Mouse (Mus musculus) midbrain, embryonic 13.5 days (tissue): ENCODE results near the gene Cdc42bpa. TPM values are rescaled to one million over a fixed set of nuclear protein-coding genes. Genes with fewer than 3 reads are reported as not detected.

ENCODE experiments used
- ATAC-seq: fragments of 200-750 bp; cut with Nextera tagmentation; 2 replicates; pipeline ENCODE4 v1.8.0; 2017; ENCODE audit warnings: mild to moderate bottlenecking, moderate TSS enrichment, moderate library complexity
- H3K27ac ChIP-seq: fragments of 300-500 bp; sonication (generic); 2 replicates; pipeline ENCODE4 v1.5.1; 2015; ENCODE audit warnings: inconsistent platforms, mild to moderate bottlenecking, moderate library complexity
- H3K27me3 ChIP-seq: fragments of 300-500 bp; sonication (generic); 2 replicates; pipeline ENCODE4 v1.6.1; 2015; ENCODE audit warnings: mild to moderate bottlenecking, inconsistent platforms
- H3K36me3 ChIP-seq: fragments of 300-500 bp; sonication (generic); 2 replicates; pipeline ENCODE4 v1.6.1; 2015; ENCODE audit warnings: mild to moderate bottlenecking, inconsistent platforms
- H3K4me1 ChIP-seq: fragments of 300-500 bp; sonication (generic); replicated peaks from 2 replicates; pipeline ENCODE4 v1.6.1; 2015; ENCODE audit warnings: inconsistent platforms
- H3K4me2 ChIP-seq: fragments of 300-500 bp; sonication (generic); replicated peaks from 2 replicates; pipeline ENCODE4 v1.6.1; 2015; ENCODE audit warnings: moderate library complexity, mild to moderate bottlenecking, inconsistent platforms
- H3K4me3 ChIP-seq: fragments of 300-500 bp; sonication (generic); replicated peaks from 2 replicates; pipeline ENCODE4 v1.5.1; 2015; ENCODE audit warnings: mild to moderate bottlenecking, inconsistent platforms
- H3K9ac ChIP-seq: fragments of 300-500 bp; sonication (generic); replicated peaks from 2 replicates; pipeline ENCODE4 v1.6.1; 2015; ENCODE audit warnings: mild to moderate bottlenecking, inconsistent platforms
- H3K9me3 ChIP-seq: fragments of 300-500 bp; sonication (generic); 2 replicates; pipeline ENCODE4 v1.6.1; 2016; ENCODE audit warnings: mild to moderate bottlenecking, inconsistent platforms
- WGBS: fragments of 180-500 bp; shearing (Covaris S2); methylation state at CpG from one replicate; pipeline ENCODE4 v1.1.7; 2015; 5-methylcytosine and 5-hydroxymethylcytosine counted together
- polyA plus RNA-seq: library from polyadenylated mRNA; unstranded; fragments of >200 nt; fragmentation: Nextera tagmentation; extraction: Ambion mirVana; gene quantifications from 2 replicates; pipeline ENCODE4 v1.2.1, GENCODE M21; 2015

Cdc42bpa gene
- polyA plus RNA-seq, 1 experiment from 2014 or later, result 20.8 TPM

DNA sequence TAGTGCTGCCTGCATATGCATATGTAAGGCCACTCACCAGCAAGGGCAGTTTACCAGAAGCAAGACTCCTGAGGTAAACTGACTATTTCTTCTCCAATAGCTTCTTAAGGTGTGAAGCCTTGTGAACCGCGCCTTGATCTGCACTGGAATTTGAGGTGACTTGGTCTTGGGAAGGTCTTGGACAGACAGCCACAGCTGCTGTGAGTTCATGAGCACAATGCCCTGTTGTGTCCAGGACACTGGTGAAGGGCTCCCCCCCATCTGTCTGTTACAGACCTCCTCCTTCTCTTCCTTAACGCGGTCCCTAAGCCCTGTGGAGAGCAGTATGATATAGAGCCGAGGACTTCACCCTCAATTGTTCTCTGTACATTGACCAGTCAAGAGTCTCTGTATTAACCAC lies 138.2 kb downstream of the Cdc42bpa start:
- no peak for ATAC-seq

DNA sequence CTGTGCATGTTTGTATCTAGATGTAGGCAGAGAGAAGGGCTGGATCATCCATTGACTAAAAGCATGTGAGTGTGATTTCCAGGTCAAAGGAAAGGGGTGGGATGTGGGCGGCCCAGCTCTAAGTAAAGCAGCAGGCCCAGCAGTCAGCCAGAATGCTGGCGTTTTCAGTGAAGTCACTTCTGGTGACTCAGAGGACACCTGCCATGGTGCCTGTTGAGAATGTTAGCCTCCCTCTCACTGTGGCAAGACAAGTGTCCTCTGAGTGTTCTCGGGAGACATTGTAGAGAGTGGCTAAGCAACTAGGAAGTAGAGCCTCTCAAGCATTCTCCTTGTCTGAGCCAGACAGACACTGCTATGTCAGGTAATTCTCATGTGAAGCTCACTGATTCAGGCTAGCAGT lies 144.3 kb downstream of the Cdc42bpa start:
- Histone ChIP-seq H3K9me3 (no peaks in the 10 kb centered on the region), H3K27ac (no peak overlapping the region), H3K9ac (no peak overlapping the region), H3K4me2 (no peak overlapping the region), H3K4me1 (peaks cover 7% of the 10 kb centered on the region; the same call in 1 of the 2 replicates), H3K27me3 (no peaks in the 10 kb centered on the region), H3K36me3 (peaks cover 12% of the 10 kb centered on the region), H3K4me3 (no peak overlapping the region)
- ATAC-seq, result no peak
- 71% methylated on average over 3 of the region's 3 CpGs for WGBS

More for the DNA sequence above, 138.2 kb downstream of the Cdc42bpa start:
- no peak overlapping the region for H3K4me3 ChIP-seq
- H3K4me2 ChIP-seq, result no peak overlapping the region
- H3K36me3 ChIP-seq, result peaks cover 29% of the 10 kb centered on the region
- H3K4me1 ChIP-seq, result no peaks in the 10 kb centered on the region
- H3K9me3 ChIP-seq, result no peaks in the 10 kb centered on the region
- no peak overlapping the region for H3K27ac ChIP-seq
- no peaks in the 10 kb centered on the region for H3K27me3 ChIP-seq
- WGBS, result 89% methylated on average over 5 of the region's 5 CpGs
- no peak overlapping the region for H3K9ac ChIP-seq

DNA sequence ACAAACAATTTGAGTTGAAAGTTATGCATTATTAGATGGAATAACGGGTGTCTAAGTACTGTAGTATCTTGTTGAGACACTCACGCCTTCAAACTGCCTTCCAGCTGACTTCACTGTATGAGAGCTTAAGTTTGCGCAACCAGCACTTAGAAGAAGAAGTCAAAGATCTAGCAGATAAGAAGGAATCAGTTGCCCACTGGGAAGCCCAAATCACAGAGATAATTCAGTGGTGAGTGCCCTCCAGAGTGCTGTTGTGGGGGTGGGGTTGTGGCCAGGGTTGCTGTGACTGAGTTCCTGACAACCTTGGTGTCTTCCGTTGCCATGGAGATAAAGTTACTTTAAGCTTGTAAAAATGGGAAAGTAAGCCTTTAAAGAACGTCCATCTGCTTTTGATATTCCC lies 148.8 kb downstream of the Cdc42bpa start:
- Histone ChIP-seq H3K4me1 (peaks cover 7% of the 10 kb centered on the region; the same call in 1 of the 2 replicates), H3K36me3 (peaks cover 6% of the 10 kb centered on the region; the same call in 1 of the 2 replicates), H3K9me3 (no peaks in the 10 kb centered on the region), H3K27ac (no peak overlapping the region), H3K4me3 (no peak overlapping the region), H3K27me3 (no peaks in the 10 kb centered on the region), H3K4me2 (no peak overlapping the region), H3K9ac (no peak overlapping the region)
- no peak for ATAC-seq
- 62% methylated on average over 5 of the region's 5 CpGs for WGBS

GRCm38 (mm10) chr1:180116525-180116924 lies 156.3 kb downstream of the Cdc42bpa start:
- Histone ChIP-seq H3K4me2 (no peak overlapping the region), H3K4me3 (no peak overlapping the region), H3K9me3 (no peaks in the 10 kb centered on the region), H3K36me3 (peaks cover 16% of the 10 kb centered on the region), H3K9ac (no peak overlapping the region), H3K27ac (no peak overlapping the region), H3K27me3 (no peaks in the 10 kb centered on the region), H3K4me1 (no peaks in the 10 kb centered on the region)
- no peak for ATAC-seq
- 81% methylated on average over 1 of the region's 1 CpGs for WGBS

DNA sequence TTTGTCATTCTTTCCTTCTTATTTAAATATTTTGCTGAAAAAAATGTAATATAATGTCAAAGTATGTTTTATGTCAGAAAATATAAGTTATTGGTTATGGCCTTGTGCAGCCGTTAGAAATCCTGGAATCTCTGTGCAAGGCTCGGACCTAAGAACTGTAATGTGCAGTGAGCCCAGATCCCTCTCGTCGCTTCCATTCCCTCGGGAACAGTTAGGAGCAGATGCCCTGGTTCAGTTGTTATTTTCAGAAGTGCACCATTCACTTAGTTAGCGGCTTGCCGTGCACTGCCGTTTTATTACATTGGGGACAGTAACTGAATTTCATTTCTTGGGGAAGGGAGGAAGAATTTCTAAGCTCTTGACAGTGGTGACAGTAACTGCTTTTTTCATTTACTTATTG lies 158.0 kb downstream of the Cdc42bpa start:
- ATAC-seq, result no peak
- peaks cover 16% of the 10 kb centered on the region for H3K36me3 ChIP-seq
- no peaks in the 10 kb centered on the region for H3K4me1 ChIP-seq
- no peak overlapping the region for H3K4me3 ChIP-seq
- no peaks in the 10 kb centered on the region for H3K27me3 ChIP-seq
- WGBS, result 76% methylated on average over 8 of the region's 8 CpGs
- no peaks in the 10 kb centered on the region for H3K9me3 ChIP-seq
- no peak overlapping the region for H3K4me2 ChIP-seq
- no peak overlapping the region for H3K9ac ChIP-seq
- H3K27ac ChIP-seq, result no peak overlapping the region

- Histone ChIP-seq H3K4me3 (no peak overlapping the region), H3K9me3 (no peaks in the 10 kb centered on the region), H3K27me3 (no peaks in the 10 kb centered on the region), H3K4me2 (no peak overlapping the region), H3K4me1 (no peaks in the 10 kb centered on the region), H3K27ac (no peak overlapping the region), H3K9ac (no peak overlapping the region), H3K36me3 (peaks cover 3% of the 10 kb centered on the region)
- ATAC-seq, result no peak
- 97% methylated on average over 5 of the region's 5 CpGs for WGBS
These were observed 168.0 kb downstream of the Cdc42bpa start for GRCm38 (mm10) chr1:180128077-180128792.

GRCm38 (mm10) chr1:180131402-180131801 lies 171.1 kb downstream of the Cdc42bpa start:
- Histone ChIP-seq H3K4me2 (no peak overlapping the region), H3K27me3 (no peaks in the 10 kb centered on the region), H3K4me1 (no peaks in the 10 kb centered on the region), H3K4me3 (no peak overlapping the region), H3K36me3 (peaks cover 5% of the 10 kb centered on the region), H3K27ac (no peak overlapping the region), H3K9me3 (no peaks in the 10 kb centered on the region), H3K9ac (no peak overlapping the region)
- 70% methylated on average over 3 of the region's 3 CpGs for WGBS
- ATAC-seq, result no peak

- WGBS, result 95% methylated on average over 4 of the region's 4 CpGs
- H3K9me3 ChIP-seq, result no peaks in the 10 kb centered on the region
These were observed 171.9 kb downstream of the Cdc42bpa start for GRCm38 (mm10) chr1:180132187-180132586.

DNA sequence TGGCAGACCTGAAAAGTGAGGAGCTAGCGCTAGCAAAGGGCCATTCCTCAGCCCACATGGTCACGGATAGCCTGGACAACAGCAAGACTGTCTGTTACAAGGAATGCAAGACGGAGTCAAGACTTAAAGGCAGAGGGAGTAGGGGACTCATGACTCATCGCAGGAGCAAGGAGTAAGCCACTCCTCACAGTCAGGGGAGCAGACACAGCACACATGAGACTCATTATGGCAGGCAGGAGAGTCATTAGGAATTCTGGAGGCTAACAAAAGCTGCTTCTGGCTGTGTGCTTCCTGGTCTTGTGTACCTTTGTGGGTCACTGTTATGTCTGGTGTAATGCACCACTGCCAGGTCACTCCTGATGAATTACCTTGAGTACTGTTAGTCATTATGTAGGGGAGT lies 178.9 kb downstream of the Cdc42bpa start:
- 87% methylated on average over 4 of the region's 4 CpGs for WGBS
- no peak overlapping the region for H3K9ac ChIP-seq

More at GRCm38 (mm10) chr1:180132187-180132586, 171.9 kb downstream of the Cdc42bpa start:
- no peak overlapping the region for H3K9ac ChIP-seq
- no peaks in the 10 kb centered on the region for H3K27me3 ChIP-seq
- peaks cover 13% of the 10 kb centered on the region for H3K36me3 ChIP-seq
- no peaks in the 10 kb centered on the region for H3K4me1 ChIP-seq
- H3K4me2 ChIP-seq, result no peak overlapping the region
- ATAC-seq, result no peak
- no peak overlapping the region for H3K27ac ChIP-seq
- H3K4me3 ChIP-seq, result no peak overlapping the region

DNA sequence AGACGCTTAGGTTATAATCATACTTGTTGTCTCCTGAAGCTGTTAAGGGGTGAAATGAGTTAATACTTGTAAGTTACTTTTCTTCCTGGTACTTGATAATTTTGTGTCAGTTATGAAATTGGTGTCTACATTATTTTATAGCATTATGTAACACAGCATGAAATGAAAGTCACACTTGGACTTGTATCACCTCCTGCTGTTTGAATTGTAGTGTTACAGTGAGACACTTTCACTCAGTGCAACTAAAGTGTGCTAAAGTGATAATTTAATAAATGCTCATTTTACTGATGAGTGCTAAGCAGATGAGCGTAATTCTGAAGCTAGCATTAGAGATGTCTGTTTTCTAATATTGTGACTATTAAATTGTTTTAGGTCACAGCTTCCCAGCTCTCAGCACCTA lies 180.7 kb downstream of the Cdc42bpa start:
- Histone ChIP-seq H3K27me3 (no peaks in the 10 kb centered on the region), H3K9me3 (no peaks in the 10 kb centered on the region), H3K4me2 (no peak overlapping the region), H3K27ac (no peak overlapping the region), H3K36me3 (peaks cover 50% of the 10 kb centered on the region), H3K4me1 (no peaks in the 10 kb centered on the region), H3K9ac (no peak overlapping the region), H3K4me3 (no peak overlapping the region)
- 95% methylated on average over 2 of the region's 2 CpGs for WGBS
- ATAC-seq, result no peak

More for the DNA sequence above, 178.9 kb downstream of the Cdc42bpa start:
- Histone ChIP-seq H3K27me3 (no peaks in the 10 kb centered on the region), H3K4me2 (no peak overlapping the region), H3K9me3 (no peaks in the 10 kb centered on the region), H3K4me3 (no peak overlapping the region), H3K36me3 (peaks cover 44% of the 10 kb centered on the region), H3K27ac (no peak overlapping the region), H3K4me1 (no peaks in the 10 kb centered on the region)
- ATAC-seq, result no peak

DNA sequence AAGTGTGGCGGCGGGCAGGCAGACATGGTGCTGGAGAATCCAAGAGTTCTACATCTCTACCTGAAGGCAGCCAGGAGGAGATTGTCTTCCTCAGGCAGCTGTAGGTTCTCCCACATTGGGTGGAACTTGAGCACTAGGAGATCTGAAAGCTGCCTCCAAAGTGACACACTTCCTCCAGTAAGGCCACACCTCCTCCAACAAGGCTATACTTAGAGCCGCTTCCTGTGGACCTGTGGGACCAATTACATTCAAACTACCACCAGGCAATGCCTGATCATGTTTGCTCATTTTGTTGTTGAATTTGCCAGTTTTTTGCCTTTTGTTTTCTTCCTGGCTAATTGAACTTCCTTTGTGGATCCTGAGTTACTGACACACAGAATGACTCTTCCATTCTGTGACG lies 187.8 kb downstream of the Cdc42bpa start:
- Histone ChIP-seq H3K9me3 (no peaks in the 10 kb centered on the region), H3K27me3 (no peaks in the 10 kb centered on the region), H3K4me2 (no peak overlapping the region), H3K36me3 (peaks cover 47% of the 10 kb centered on the region), H3K4me3 (no peak overlapping the region), H3K27ac (no peak overlapping the region), H3K9ac (no peak overlapping the region), H3K4me1 (no peaks in the 10 kb centered on the region)
- ATAC-seq, result no peak
- 93% methylated on average over 4 of the region's 4 CpGs for WGBS

DNA sequence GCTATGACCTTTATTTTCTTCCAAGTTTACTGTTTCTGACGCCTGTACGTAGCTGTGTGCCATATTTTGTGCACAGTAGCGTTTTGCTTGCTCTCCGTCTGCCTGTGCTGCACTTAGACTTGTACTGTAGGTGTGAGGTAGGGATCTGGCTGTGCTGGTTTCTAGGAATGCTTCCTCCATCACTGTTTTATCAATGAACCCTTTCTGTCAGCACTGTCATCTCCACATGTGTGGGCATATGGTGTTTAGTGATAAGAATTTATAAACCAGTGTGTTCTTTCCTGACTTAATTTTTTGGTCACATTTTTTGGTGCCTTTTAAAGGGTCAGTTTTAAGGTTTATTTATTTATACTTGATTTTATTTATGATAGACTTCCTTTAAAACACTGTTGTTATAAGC lies 188.3 kb downstream of the Cdc42bpa start:
- Histone ChIP-seq H3K4me1 (no peaks in the 10 kb centered on the region), H3K36me3 (peaks cover 43% of the 10 kb centered on the region)

GRCm38 (mm10) chr1:180151191-180151590 lies 190.9 kb downstream of the Cdc42bpa start:
- Histone ChIP-seq H3K9ac (no peak overlapping the region), H3K27ac (no peak overlapping the region), H3K4me3 (no peak overlapping the region), H3K4me2 (no peak overlapping the region), H3K27me3 (no peaks in the 10 kb centered on the region), H3K36me3 (peaks cover 45% of the 10 kb centered on the region), H3K9me3 (no peaks in the 10 kb centered on the region), H3K4me1 (no peaks in the 10 kb centered on the region)
- ATAC-seq, result no peak
- 81% methylated on average over 8 of the region's 8 CpGs for WGBS

More for the DNA sequence above, 188.3 kb downstream of the Cdc42bpa start:
- H3K4me3 ChIP-seq, result no peak overlapping the region
- H3K9me3 ChIP-seq, result no peaks in the 10 kb centered on the region
- no peak overlapping the region for H3K27ac ChIP-seq
- no peak for ATAC-seq
- no peak overlapping the region for H3K9ac ChIP-seq
- 96% methylated on average over 4 of the region's 4 CpGs for WGBS
- H3K4me2 ChIP-seq, result no peak overlapping the region
- no peaks in the 10 kb centered on the region for H3K27me3 ChIP-seq
